25 mouse cellular contexts compared by ENCODE assay signal in genomic region chr19:47206126-47206525, GRCm38 (mm10). TPM values are rescaled to one million over a fixed set of nuclear protein-coding genes. Genes with fewer than 3 reads are reported as not detected.
A peak's percentile ranks its signal among the peaks of the same experiment; 100 is the strongest.
DNase-seq lines count a peak whose midpoint lies in the region; ATAC-seq and TF ChIP-seq lines count a peak whose summit lies in the region.
"Had no signal": no experiment of that assay in that cellular context is flagged by ENCODE, and none has a peak within 500 bp of the region (broad histone marks: within the 10 kb centered on the region; RNA-seq: fewer than 3 reads in every experiment).

No protein-coding gene starts in this region.

- ATAC-seq in forebrain, embryonic 13.5 days = no peak
- ATAC-seq: activated CD4-positive, CD25-positive, alpha-beta regulatory T cell, adult 4 months; CD4-positive, CD25-positive, alpha-beta regulatory T cell, adult 4 months; Patski had no signal

- H3K9ac ChIP-seq in forebrain, embryonic 13.5 days = no peak overlapping the region

- intact Hi-C loops in gastrocnemius, adult 2 months (cut with DNase I) = no loop called here
- intact Hi-C loops in gastrocnemius, postnatal 36 days (cut with DNase I) = no loop called here

- 91% methylated on average over 1 of the region's 1 CpGs for WGBS in forebrain, embryonic 13.5 days

- H3K27ac ChIP-seq in gastrocnemius, adult 2 months = peak overlapping the region; percentile 48
- H3K27ac ChIP-seq in forebrain, embryonic 13.5 days = no peak overlapping the region

- no peaks in the 10 kb centered on the region for H3K27me3 ChIP-seq in forebrain, embryonic 13.5 days
- H3K27me3 ChIP-seq: CH12.LX had no signal

- no peaks in the 10 kb centered on the region for H3K4me1 ChIP-seq in forebrain, embryonic 13.5 days

- no peaks in the 10 kb centered on the region for H3K36me3 ChIP-seq in forebrain, embryonic 13.5 days (ENCODE audit: poor library complexity, severe bottlenecking)
- H3K36me3 ChIP-seq: G1E had no signal

- H3K9me3 ChIP-seq in forebrain, embryonic 13.5 days (replicated peaks) = no peaks in the 10 kb centered on the region
- H3K9me3 ChIP-seq: G1E had no signal

- H3K4me2 ChIP-seq in forebrain, embryonic 13.5 days = no peak overlapping the region

- no peak for TF ChIP-seq CTCF in gastrocnemius, adult 2 months (IDR thresholded peaks at IDR 0.05)

- no peak overlapping the region for H3K4me3 ChIP-seq in gastrocnemius, adult 2 months
- no peak overlapping the region for H3K4me3 ChIP-seq in forebrain, embryonic 13.5 days

- DNase-seq in gastrocnemius, adult 18-20 months (ENCODE audit: low spot score) = peak; percentile 34
- no peak for DNase-seq in gastrocnemius, adult 8-10 months (ENCODE audit: low spot score in 2 of 2)
- peak; percentile 63 for DNase-seq in gastrocnemius, adult 2 months
- no peak for DNase-seq in gastrocnemius, postnatal 36 days
- peak; percentile 55 for DNase-seq in skeletal muscle tissue, adult 2 months (ENCODE audit: low read depth, low spot score)
- DNase-seq: adrenal gland, adult 2 months; adrenal gland, adult 8-10 months; adrenal gland, postnatal 10 days; adrenal gland, postnatal 14 days; adrenal gland, postnatal 25 days; adrenal gland, postnatal 36 days; B cell, adult 2 months; cerebellum, adult 11 months; cerebellum, adult 11-12 months; cerebellum, adult 18-20 months had no signal

RNA-seq across cellular contexts. Expression of gene Neurl1a, which starts 27.5 kb away (rescaled TPM):
- total RNA-seq in gastrocnemius, adult 18-20 months (2021) = 100 to 1,000 TPM; 131 to 137 TPM
- total RNA-seq in gastrocnemius, adult 8-10 months (2022) = 100 to 1,000 TPM; 127 to 155 (median 146) TPM
- total RNA-seq in gastrocnemius, adult 2 months (2021) = 100 to 1,000 TPM; 124 to 133 TPM
- total RNA-seq in gastrocnemius, postnatal 36 days (2021) = 100 to 1,000 TPM; 116 to 129 TPM
- polyA plus RNA-seq in forebrain, embryonic 13.5 days (2015; fragmentation: Nextera tagmentation; extraction: Ambion mirVana) = 2.8 and 4.4 TPM in 2 replicates
- total RNA-seq: MEL had no signal
- polyA plus RNA-seq: G1E had no signal

RNA-seq across cellular contexts. Expression of gene Calhm3, which starts 48.6 kb away (rescaled TPM):
- total RNA-seq in gastrocnemius, adult 18-20 months (2021) = not detected
- total RNA-seq in gastrocnemius, adult 8-10 months (2022) = not detected
- total RNA-seq in gastrocnemius, adult 2 months (2021) = not detected
- total RNA-seq in gastrocnemius, postnatal 36 days (2021) = not detected
- not detected in 2 replicates for polyA plus RNA-seq in forebrain, embryonic 13.5 days (2015; fragmentation: Nextera tagmentation; extraction: Ambion mirVana)
- total RNA-seq: adrenal gland, adult 18-20 months; adrenal gland, adult 2 months; adrenal gland, adult 8-10 months; adrenal gland, postnatal 10 days; adrenal gland, postnatal 14 days; adrenal gland, postnatal 25 days; adrenal gland, postnatal 36 days; adrenal gland, postnatal 4 days; CH12.LX; MEL had no signal
- polyA plus RNA-seq: activated CD4-positive, CD25-positive, alpha-beta regulatory T cell, adult 4 months; adrenal gland, adult 2 months; C2C12; CD4-positive, CD25-positive, alpha-beta regulatory T cell, adult 4 months; G1E; Patski had no signal

Comparison
In these comparisons a context has a peak if more than half of its experiments do, and no peak if none do; other contexts are left out.
1. DNase-seq: peak in gastrocnemius, adult 18-20 months (single experiment), gastrocnemius, adult 2 months (single experiment) and skeletal muscle tissue, adult 2 months (single experiment); none in gastrocnemius, adult 8-10 months (0 of 2) and gastrocnemius, postnatal 36 days (0 of 2).